Mouse (Mus musculus): ENCODE results near the gene Xpnpep1.

DNA sequence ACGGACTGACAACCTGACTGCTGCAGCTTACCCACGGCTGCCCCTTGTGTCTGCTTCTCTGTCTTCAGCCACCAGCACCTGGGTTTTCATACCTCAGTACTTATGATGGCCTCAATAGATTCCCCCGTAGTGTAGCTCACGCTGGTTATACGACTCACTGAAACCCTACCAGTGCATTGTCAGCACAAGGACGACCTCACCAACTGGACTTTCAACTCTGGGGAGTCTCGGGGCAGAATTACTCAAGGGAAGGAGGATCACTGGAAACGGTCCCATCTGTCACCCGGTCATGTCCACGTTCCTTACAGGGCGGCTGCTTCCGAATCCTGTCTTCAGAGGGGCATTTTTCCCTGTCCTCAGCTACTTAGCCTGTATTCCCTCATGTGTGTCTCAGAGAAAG is 11.8 kb downstream of the Xpnpep1 start:
- no peak for TF ChIP-seq CTCF (IDR thresholded peaks at IDR 0.05; ENCODE audit: low read depth, low read length)
- TF ChIP-seq POLR2A (IDR thresholded peaks at IDR 0.05; ENCODE audit: insufficient read depth, low read length) = no peak
- no peak for TF ChIP-seq EP300 (IDR thresholded peaks at IDR 0.05; ENCODE audit: insufficient read depth, low read depth, low read length)

All from ES-Bruce4 (cell line).